Mouse (Mus musculus) liver, adult 10 weeks (tissue): ENCODE results near the gene Eef2. TPM values are rescaled to one million over a fixed set of nuclear protein-coding genes. Genes with fewer than 3 reads are reported as not detected.

Source experiments
- polyA plus RNA-seq: library from polyadenylated mRNA; stranded (reverse); fragments of 350-450 nt; fragmentation: Illumina TruSeq; extraction: RNeasy Lipid Tissue Mini Kit (QIAGEN cat#74804); gene quantifications from one replicate; pipeline ENCODE4 v1.2.3, GENCODE M21; 2014; ENCODE audit warnings: low read depth, low replicate concordance

The Eef2 gene
- polyA plus RNA-seq, result 34.4 TPM

DNA sequence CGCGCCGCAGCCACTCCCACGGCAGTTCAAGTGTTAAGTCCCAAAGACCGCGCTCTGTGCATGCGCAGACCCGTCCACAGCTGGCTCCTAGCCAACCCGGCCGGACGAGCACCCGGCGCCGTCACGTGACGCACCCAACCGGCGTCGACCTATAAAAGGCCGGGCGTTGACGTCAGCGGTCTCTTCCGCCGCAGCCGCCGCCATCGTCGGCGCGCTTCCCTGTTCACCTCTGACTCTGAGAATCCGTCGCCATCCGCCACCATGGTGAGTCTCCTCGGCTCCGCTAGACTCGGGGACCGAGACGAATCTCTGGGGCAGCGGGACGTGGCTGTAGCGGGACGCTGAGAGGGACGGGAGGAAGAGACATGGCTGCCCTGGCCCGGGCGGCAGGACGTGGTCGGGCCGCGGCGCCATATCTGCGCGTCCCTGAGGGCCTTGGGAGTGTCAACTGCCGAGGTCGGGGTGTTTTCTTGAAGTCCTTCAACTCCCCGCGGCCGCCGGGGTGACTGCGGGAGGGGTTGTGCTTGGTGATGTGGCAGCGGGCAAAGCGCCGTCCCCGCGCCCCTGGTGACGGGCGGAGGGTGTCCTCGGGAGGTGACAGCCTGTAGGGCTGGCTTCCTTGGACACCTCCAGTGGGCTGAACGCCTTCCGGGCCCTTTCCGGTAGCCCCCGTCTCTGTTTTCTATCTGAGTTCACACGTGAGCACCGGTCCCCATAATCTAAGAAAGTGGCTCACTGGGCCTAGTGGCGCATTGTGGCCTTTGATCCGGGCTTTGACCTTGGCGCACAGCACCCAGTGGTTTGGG is at the start of gene Eef2:
Gene Eef2, plus strand, starts transcription at position 166 of the 806 bp plus-strand sequence.

GRCm38 (mm10) chr10:81134966-81135681 is 41.3 kb upstream of the Eef2 start, which contains the start of gene Zbtb7a:
Gene Zbtb7a (plus strand): TSS chr10:81135220.

GRCm38 (mm10) chr10:81167200-81168086 is 9.0 kb upstream of the Eef2 start, which contains the start of gene Pias4:
Gene Pias4 (minus strand): TSS chr10:81167923.

GRCm38 (mm10) chr10:81182336-81183333 is 6.2 kb downstream of the Eef2 start, which contains the start of gene Dapk3:
Gene Dapk3 (plus strand): TSS chr10:81183005.

DNA sequence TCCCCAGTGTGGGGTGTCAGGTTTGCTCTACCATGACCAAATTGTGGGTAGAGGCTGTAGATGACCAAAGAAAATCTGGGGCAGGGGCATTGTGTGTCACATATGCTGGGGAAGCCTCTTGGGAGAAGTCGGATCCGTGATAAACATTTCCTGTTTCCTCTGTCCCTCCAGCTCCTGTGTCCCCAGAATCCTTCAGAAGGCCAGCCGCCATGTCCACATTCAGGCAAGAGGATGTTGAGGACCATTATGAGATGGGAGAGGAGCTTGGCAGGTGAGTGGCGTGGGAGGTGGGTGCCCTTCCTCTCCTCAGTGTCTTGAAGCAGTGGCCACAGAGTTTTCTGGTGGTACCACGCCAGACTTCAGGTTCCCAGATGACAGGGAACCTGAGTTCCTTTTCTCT is 7.4 kb downstream of the Eef2 start, which contains the start of gene 4930442H23Rik:
Gene 4930442H23Rik, minus strand, starts transcription at position 45 of the 400 bp plus-strand sequence.

GRCm38 (mm10) chr10:81201807-81202758 is 25.7 kb downstream of the Eef2 start, which contains the start of gene Nmrk2:
Gene Nmrk2 (minus strand): TSS chr10:81202051.

GRCm38 (mm10) chr10:81230438-81231332 is 54.3 kb downstream of the Eef2 start, which contains the start of gene Atcay:
Gene Atcay (minus strand): TSS chr10:81230833.

Other genes starting within 250 kb of the Eef2 start
- gene Gadd45b, start 246.6 kb upstream of the Eef2 start, polyA plus RNA-seq, result 2.0 TPM
- 0.21 TPM for gene Gng7, start 161.7 kb upstream of the Eef2 start, polyA plus RNA-seq
- not detected for gene Diras1, start 151.0 kb upstream of the Eef2 start, polyA plus RNA-seq
- gene Slc39a3, start 139.2 kb upstream of the Eef2 start, polyA plus RNA-seq, result 0.29 TPM
- 2.6 TPM for gene Sgta, start 116.5 kb upstream of the Eef2 start, polyA plus RNA-seq
- 0.37 TPM for gene Thop1, start 106.6 kb upstream of the Eef2 start, polyA plus RNA-seq
- gene Creb3l3, start 77.8 kb upstream of the Eef2 start, polyA plus RNA-seq, result 52.3 TPM
- 3.6 TPM for gene Map2k2, start 70.7 kb upstream of the Eef2 start, polyA plus RNA-seq
- gene Zbtb7a, start 41.4 kb upstream of the Eef2 start, polyA plus RNA-seq, result 6.0 TPM
- 0.61 TPM for gene Pias4, start 8.7 kb upstream of the Eef2 start, polyA plus RNA-seq
- gene Dapk3, start 6.4 kb downstream of the Eef2 start, polyA plus RNA-seq, result not detected
- not detected for gene 4930442H23Rik, start 7.2 kb downstream of the Eef2 start, polyA plus RNA-seq
- gene Nmrk2, start 25.4 kb downstream of the Eef2 start, polyA plus RNA-seq, result not detected
- gene Atcay, start 54.2 kb downstream of the Eef2 start, polyA plus RNA-seq, result not detected
- gene Zfr2, start 56.5 kb downstream of the Eef2 start, polyA plus RNA-seq, result not detected
- gene Matk, start 76.3 kb downstream of the Eef2 start, polyA plus RNA-seq, result not detected
- 4.6 TPM for gene Mrpl54, start 90.3 kb downstream of the Eef2 start, polyA plus RNA-seq
- 1.1 TPM for gene Apba3, start 90.3 kb downstream of the Eef2 start, polyA plus RNA-seq
- 1.4 TPM for gene Tjp3, start 115.0 kb downstream of the Eef2 start, polyA plus RNA-seq
- gene Pip5k1c, start 116.3 kb downstream of the Eef2 start, polyA plus RNA-seq, result 1.0 TPM
- gene Cactin, start 144.5 kb downstream of the Eef2 start, polyA plus RNA-seq, result 0.24 TPM
- gene Tbxa2r, start 152.1 kb downstream of the Eef2 start, polyA plus RNA-seq, result not detected
- gene Gipc3, start 166.6 kb downstream of the Eef2 start, polyA plus RNA-seq, result not detected
- gene Hmg20b, start 173.8 kb downstream of the Eef2 start, polyA plus RNA-seq, result 4.2 TPM
- 0.24 TPM for gene Mfsd12, start 180.9 kb downstream of the Eef2 start, polyA plus RNA-seq
- gene 4930404N11Rik, start 189.2 kb downstream of the Eef2 start, polyA plus RNA-seq, result not detected
- gene Fzr1, start 201.9 kb downstream of the Eef2 start, polyA plus RNA-seq, result 0.34 TPM
- not detected for gene Dohh, start 207.8 kb downstream of the Eef2 start, polyA plus RNA-seq
- gene Gm48551, start 207.8 kb downstream of the Eef2 start, polyA plus RNA-seq, result not detected
- gene Gm48552, start 212.4 kb downstream of the Eef2 start, polyA plus RNA-seq, result not detected
- not detected for gene Smim24, start 216.4 kb downstream of the Eef2 start, polyA plus RNA-seq